ENCODE assay signal across 20 mouse cellular contexts in the genomic region with DNA sequence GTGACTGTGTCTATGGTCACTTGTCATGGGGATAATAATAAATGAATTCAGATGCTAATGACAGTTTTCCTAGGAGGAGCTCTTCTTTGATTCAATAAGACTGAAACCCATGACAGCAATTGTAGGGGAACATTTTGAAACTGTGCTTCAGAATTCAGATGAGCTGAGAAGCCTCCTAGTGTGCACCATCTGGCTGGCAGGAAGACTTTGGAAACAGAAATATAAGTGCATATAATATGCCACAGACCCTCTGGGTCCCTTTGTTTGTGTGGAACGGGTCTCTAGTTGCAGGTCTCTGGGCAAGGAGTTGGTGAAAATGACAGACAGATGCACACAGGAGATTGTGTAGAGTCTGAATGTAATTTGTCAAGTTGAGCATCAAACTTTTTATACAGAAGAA.
DNase-seq lines count a peak whose midpoint lies in the region; ATAC-seq lines count a peak whose summit lies in the region.
"Had no signal": no experiment of that assay in that cellular context is flagged by ENCODE, and none has a peak within 500 bp of the region (broad histone marks: within the 10 kb centered on the region; RNA-seq: fewer than 3 reads in every experiment).

No protein-coding gene starts in this region.

- H3K9me3 ChIP-seq in embryonic facial prominence, embryonic 14.5 days (ENCODE audit: control insufficient read depth, low read length) = no peaks in the 10 kb centered on the region
- H3K9me3 ChIP-seq in embryonic facial prominence, embryonic 10.5 days = no peaks in the 10 kb centered on the region
- H3K9me3 ChIP-seq in midbrain, embryonic 14.5 days (ENCODE audit: control insufficient read depth, low read length) = no peaks in the 10 kb centered on the region
- no peaks in the 10 kb centered on the region for H3K9me3 ChIP-seq in midbrain, embryonic 15.5 days
- no peaks in the 10 kb centered on the region for H3K9me3 ChIP-seq in hindbrain, embryonic 11.5 days (ENCODE audit: control insufficient read depth, low read length)
- H3K9me3 ChIP-seq: embryonic facial prominence, embryonic 12.5 days; forebrain, embryonic 13.5 days; heart, embryonic 10.5 days; intestine, embryonic 15.5 days had no signal

- no peak for ATAC-seq in embryonic facial prominence, embryonic 14.5 days (ENCODE audit: low read depth)
- ATAC-seq in midbrain, embryonic 14.5 days (ENCODE audit: low FRiP score, low TSS enrichment) = no peak; the same call in 1 of the 2 replicates
- ATAC-seq in midbrain, embryonic 15.5 days (replicated peaks) = no peak
- ATAC-seq in hindbrain, embryonic 11.5 days (ENCODE audit: low FRiP score) = peak; percentile 64
- ATAC-seq: activated CD4-positive, CD25-positive, alpha-beta regulatory T cell, adult 4 months; forebrain, embryonic 13.5 days; intestine, embryonic 15.5 days; lung, postnatal 0 days had no signal

- no peaks in the 10 kb centered on the region for H3K4me1 ChIP-seq in embryonic facial prominence, embryonic 14.5 days (ENCODE audit: control insufficient read depth, insufficient read depth, low read length)
- H3K4me1 ChIP-seq in embryonic facial prominence, embryonic 10.5 days = no peaks in the 10 kb centered on the region
- H3K4me1 ChIP-seq in midbrain, embryonic 14.5 days (ENCODE audit: control insufficient read depth, insufficient read depth, low read length) = no peaks in the 10 kb centered on the region
- H3K4me1 ChIP-seq in midbrain, embryonic 15.5 days = no peaks in the 10 kb centered on the region
- H3K4me1 ChIP-seq in hindbrain, embryonic 11.5 days (replicated peaks; ENCODE audit: control insufficient read depth, insufficient read depth, low read length) = no peaks in the 10 kb centered on the region
- H3K4me1 ChIP-seq: embryonic facial prominence, embryonic 12.5 days; forebrain, embryonic 13.5 days; heart, embryonic 10.5 days; intestine, embryonic 15.5 days had no signal

- H3K4me2 ChIP-seq in embryonic facial prominence, embryonic 14.5 days (ENCODE audit: low read depth, low read length) = no peak overlapping the region
- no peak overlapping the region for H3K4me2 ChIP-seq in midbrain, embryonic 14.5 days (ENCODE audit: low read length)
- H3K4me2 ChIP-seq in midbrain, embryonic 15.5 days = no peak overlapping the region
- H3K4me2 ChIP-seq in hindbrain, embryonic 11.5 days (replicated peaks; ENCODE audit: low read depth, low read length) = no peak overlapping the region
- H3K4me2 ChIP-seq: embryonic facial prominence, embryonic 12.5 days; forebrain, embryonic 13.5 days; intestine, embryonic 15.5 days had no signal

- H3K4me3 ChIP-seq in embryonic facial prominence, embryonic 14.5 days (ENCODE audit: low read depth, low read length) = no peak overlapping the region
- no peak overlapping the region for H3K4me3 ChIP-seq in embryonic facial prominence, embryonic 10.5 days
- H3K4me3 ChIP-seq in midbrain, embryonic 14.5 days (replicated peaks; ENCODE audit: low read depth, low read length) = no peak overlapping the region
- no peak overlapping the region for H3K4me3 ChIP-seq in midbrain, embryonic 15.5 days
- H3K4me3 ChIP-seq in hindbrain, embryonic 11.5 days (ENCODE audit: low read depth, low read length) = no peak overlapping the region
- H3K4me3 ChIP-seq: embryonic facial prominence, embryonic 12.5 days; erythroblast, embryonic 14.5 days; forebrain, embryonic 13.5 days; heart, embryonic 10.5 days; intestine, embryonic 15.5 days had no signal

- H3K27ac ChIP-seq in embryonic facial prominence, embryonic 14.5 days (replicated peaks; ENCODE audit: low read depth, low read length) = no peak overlapping the region
- H3K27ac ChIP-seq in embryonic facial prominence, embryonic 10.5 days (replicated peaks) = no peak overlapping the region
- H3K27ac ChIP-seq in midbrain, embryonic 14.5 days (replicated peaks; ENCODE audit: low read depth, low read length) = no peak overlapping the region
- H3K27ac ChIP-seq in midbrain, embryonic 15.5 days = no peak overlapping the region
- no peak overlapping the region for H3K27ac ChIP-seq in hindbrain, embryonic 11.5 days (ENCODE audit: low read depth, low read length)
- H3K27ac ChIP-seq: embryonic facial prominence, embryonic 12.5 days; forebrain, embryonic 13.5 days; heart, embryonic 10.5 days; intestine, embryonic 15.5 days; macrophage had no signal

- DNase-seq in embryonic facial prominence, embryonic 14.5 days (ENCODE audit: low spot score) = peak; percentile 1
- DNase-seq in embryonic facial prominence, embryonic 10.5 days (ENCODE audit: low spot score) = no peak
- peak; percentile 13 for DNase-seq in midbrain, embryonic 14.5 days
- no peak for DNase-seq in hindbrain, embryonic 11.5 days (ENCODE audit: low spot score)
- no peak for DNase-seq in frontal cortex, postnatal 25 days (ENCODE audit: low spot score in 2 of 2)
- DNase-seq in urinary bladder, postnatal 10 days (ENCODE audit: low spot score) = no peak
- DNase-seq: adrenal gland, postnatal 14 days; B cell, adult 2 months; kidney, adult 9 months; kidney, postnatal 14 days had no signal

- 68% methylated on average over 1 of the region's 1 CpGs for WGBS in embryonic facial prominence, embryonic 14.5 days
- 66% methylated on average over 1 of the region's 1 CpGs for WGBS in embryonic facial prominence, embryonic 10.5 days
- 27% methylated on average over 1 of the region's 1 CpGs for WGBS in midbrain, embryonic 14.5 days
- WGBS in midbrain, embryonic 15.5 days = 32% methylated on average over 1 of the region's 1 CpGs
- WGBS in hindbrain, embryonic 11.5 days = 49% methylated on average over 1 of the region's 1 CpGs

- no peaks in the 10 kb centered on the region for H3K27me3 ChIP-seq in embryonic facial prominence, embryonic 14.5 days (replicated peaks; ENCODE audit: control insufficient read depth, insufficient read depth, low read length)
- no peaks in the 10 kb centered on the region for H3K27me3 ChIP-seq in embryonic facial prominence, embryonic 10.5 days (replicated peaks; ENCODE audit: low read depth, poor library complexity, severe bottlenecking)
- no peaks in the 10 kb centered on the region for H3K27me3 ChIP-seq in midbrain, embryonic 14.5 days (ENCODE audit: control insufficient read depth, insufficient read depth, low read length)
- H3K27me3 ChIP-seq in midbrain, embryonic 15.5 days (replicated peaks) = no peaks in the 10 kb centered on the region
- H3K27me3 ChIP-seq in hindbrain, embryonic 11.5 days (ENCODE audit: control insufficient read depth, insufficient read depth, low read length) = no peaks in the 10 kb centered on the region
- H3K27me3 ChIP-seq: CH12.LX; embryonic facial prominence, embryonic 12.5 days; forebrain, embryonic 13.5 days; intestine, embryonic 15.5 days had no signal

- no peaks in the 10 kb centered on the region for H3K36me3 ChIP-seq in embryonic facial prominence, embryonic 14.5 days (ENCODE audit: control insufficient read depth, insufficient read depth, low read length)
- no peaks in the 10 kb centered on the region for H3K36me3 ChIP-seq in embryonic facial prominence, embryonic 10.5 days (replicated peaks)
- no peaks in the 10 kb centered on the region for H3K36me3 ChIP-seq in midbrain, embryonic 14.5 days (ENCODE audit: control insufficient read depth, insufficient read depth, low read length)
- no peaks in the 10 kb centered on the region for H3K36me3 ChIP-seq in midbrain, embryonic 15.5 days (replicated peaks)
- H3K36me3 ChIP-seq in hindbrain, embryonic 11.5 days (ENCODE audit: control insufficient read depth, insufficient read depth, low read length) = no peaks in the 10 kb centered on the region
- H3K36me3 ChIP-seq: embryonic facial prominence, embryonic 12.5 days; heart, embryonic 10.5 days; intestine, embryonic 15.5 days had no signal

- H3K9ac ChIP-seq in embryonic facial prominence, embryonic 14.5 days (ENCODE audit: low read depth, low read length) = no peak overlapping the region
- no peak overlapping the region for H3K9ac ChIP-seq in midbrain, embryonic 14.5 days (replicated peaks; ENCODE audit: low read length)
- H3K9ac ChIP-seq in midbrain, embryonic 15.5 days = no peak overlapping the region
- no peak overlapping the region for H3K9ac ChIP-seq in hindbrain, embryonic 11.5 days (ENCODE audit: low read depth, low read length)
- H3K9ac ChIP-seq: embryonic facial prominence, embryonic 12.5 days; forebrain, embryonic 13.5 days; intestine, embryonic 15.5 days had no signal

Comparison
In these comparisons a context has a peak if more than half of its experiments do, and no peak if none do; other contexts are left out.
1. DNase-seq: peak in embryonic facial prominence, embryonic 14.5 days (single experiment) and midbrain, embryonic 14.5 days (single experiment); none in embryonic facial prominence, embryonic 10.5 days (single experiment), hindbrain, embryonic 11.5 days (single experiment), frontal cortex, postnatal 25 days (0 of 2) and urinary bladder, postnatal 10 days (single experiment).